Mouse (Mus musculus) erythroblast, embryonic 14.5 days (primary cell): ENCODE results near the gene Gpr39. TPM values are rescaled to one million over a fixed set of nuclear protein-coding genes. Genes with fewer than 3 reads are reported as not detected.

ENCODE experiments used
- H3K27me3 ChIP-seq: 2 replicates; pipeline ENCODE4 v1.6.1; 2012; ENCODE audit warnings: inconsistent platforms; ENCODE audit not compliant: control insufficient read depth
- H3K36me3 ChIP-seq: 2 replicates; pipeline ENCODE4 v1.6.1; 2012; ENCODE audit warnings: mild to moderate bottlenecking, inconsistent platforms; ENCODE audit not compliant: control insufficient read depth
- H3K4me1 ChIP-seq: 2 replicates; pipeline ENCODE4 v1.6.1; 2012; ENCODE audit warnings: inconsistent platforms; ENCODE audit not compliant: control insufficient read depth
- H3K4me3 ChIP-seq: replicated peaks from 2 replicates; pipeline ENCODE3; 2012; ENCODE audit warnings: moderate library complexity, mild to moderate bottlenecking, inconsistent platforms
- H3K9me3 ChIP-seq: 2 replicates; pipeline ENCODE4 v1.6.1; 2012; ENCODE audit warnings: low read length, inconsistent platforms, mixed read lengths; ENCODE audit not compliant: control insufficient read depth
- GATA1 ChIP-seq: IDR thresholded peaks from 2 replicates; pipeline ENCODE4 v1.6.1; 2012; ENCODE audit warnings: low read length, inconsistent platforms, mixed read lengths
- TAL1 ChIP-seq: IDR thresholded peaks from 3 replicates; pipeline ENCODE4 v1.6.1; 2012; ENCODE audit warnings: low read length, inconsistent platforms, mixed read lengths
- polyA plus RNA-seq: library from polyadenylated mRNA; stranded (reverse); fragments of >175 nt; gene quantifications from 2 replicates; pipeline ENCODE4 v1.2.3, GENCODE M21; 2012

Gpr39 gene
- polyA plus RNA-seq, 1 experiment, result not detected

DNA sequence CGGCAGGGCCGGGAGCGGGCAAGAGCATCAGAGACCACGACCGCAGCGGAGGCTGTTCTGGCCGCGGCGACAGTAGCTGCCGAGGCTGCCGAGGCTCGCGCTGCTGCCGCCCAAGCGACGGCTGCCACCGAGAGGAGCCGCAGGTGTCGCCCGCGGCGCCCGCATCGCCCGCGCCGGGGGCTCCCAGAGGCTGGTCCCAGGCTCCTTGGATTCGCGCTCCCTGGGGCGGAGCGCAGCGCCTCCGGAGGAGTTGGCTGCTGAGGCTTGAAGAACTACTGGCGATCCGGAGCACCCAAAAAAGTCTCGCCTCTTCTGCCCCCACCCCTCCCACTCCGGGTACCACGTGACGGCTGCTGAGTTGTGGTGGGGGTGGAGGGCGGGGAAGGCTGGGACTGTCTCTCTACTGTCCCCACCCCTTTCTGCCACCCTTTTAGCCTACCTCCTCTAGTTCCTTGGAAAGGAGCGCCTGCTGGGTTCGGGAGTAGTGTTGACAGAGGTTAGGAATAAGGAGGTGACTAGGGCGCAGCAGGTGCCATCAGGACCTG lies 235.2 kb downstream of the Gpr39 start:
- no peak overlapping the region for H3K4me3 ChIP-seq
- no peaks in the 10 kb centered on the region for H3K4me1 ChIP-seq
- TF ChIP-seq TAL1 (no peak), GATA1 (no peak)
- H3K9me3 ChIP-seq, result no peaks in the 10 kb centered on the region
- H3K27me3 ChIP-seq, result peaks cover 33% of the 10 kb centered on the region
- no peaks in the 10 kb centered on the region for H3K36me3 ChIP-seq

DNA sequence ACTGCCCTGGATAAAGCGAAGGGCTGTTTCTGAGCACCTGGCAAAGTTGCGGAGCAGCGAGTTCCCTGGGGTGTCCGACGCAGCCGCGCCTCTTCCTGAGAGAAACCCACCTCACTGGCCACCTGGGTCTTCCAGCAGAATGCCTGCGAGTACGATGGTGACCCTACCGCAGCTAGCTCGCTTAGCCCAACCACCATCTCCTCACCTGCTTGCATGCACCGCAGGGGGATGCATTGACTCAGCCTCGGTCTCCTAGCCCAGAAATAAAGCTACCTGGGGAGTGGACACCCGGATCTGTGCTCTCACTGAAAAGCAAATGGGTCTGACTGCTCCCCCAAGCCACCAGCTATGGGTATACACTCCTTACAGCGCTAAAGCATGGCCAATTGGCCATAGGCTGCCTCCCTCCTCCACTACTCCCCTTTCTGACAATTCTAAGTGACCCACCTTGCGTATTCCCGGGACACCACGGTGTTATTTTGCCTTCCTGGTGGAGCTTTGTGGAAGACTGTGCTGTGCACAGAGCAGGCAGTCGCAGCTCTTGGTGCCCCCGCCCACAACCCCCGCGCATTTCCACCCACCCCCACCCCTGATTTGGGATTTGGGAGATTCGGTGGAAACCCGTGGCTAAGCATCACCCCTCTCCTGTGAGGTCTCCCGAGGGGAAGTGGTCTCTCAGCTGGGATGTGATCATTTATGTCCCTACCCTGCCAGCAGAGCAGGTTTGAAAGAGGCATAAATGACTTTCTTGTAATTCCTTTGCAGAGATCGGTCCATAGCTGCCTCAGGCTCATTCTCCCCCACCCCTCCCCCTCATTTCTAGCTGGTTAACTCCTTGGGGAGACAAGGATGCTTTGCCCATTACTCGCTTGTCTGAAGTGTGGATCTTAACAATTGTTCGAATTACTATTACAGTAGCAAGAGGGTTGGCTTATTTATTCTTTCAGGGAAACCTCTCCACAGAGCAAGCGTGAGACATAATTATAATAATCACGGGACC lies 236.1 kb downstream of the Gpr39 start, which contains the start of gene Lypd1:
Gene Lypd1, minus strand, starts transcription at position 501 of the 1,000 bp plus-strand sequence.
- no peaks in the 10 kb centered on the region for H3K36me3 ChIP-seq
- H3K4me3 ChIP-seq, result no peak within 1 kb of the TSS
- H3K9me3 ChIP-seq, result no peaks in the 10 kb centered on the region
- H3K27me3 ChIP-seq, result peaks cover 33% of the 10 kb centered on the region
- no peak for TF ChIP-seq GATA1
- TF ChIP-seq TAL1, result no peak
- no peaks in the 10 kb centered on the region for H3K4me1 ChIP-seq

DNA sequence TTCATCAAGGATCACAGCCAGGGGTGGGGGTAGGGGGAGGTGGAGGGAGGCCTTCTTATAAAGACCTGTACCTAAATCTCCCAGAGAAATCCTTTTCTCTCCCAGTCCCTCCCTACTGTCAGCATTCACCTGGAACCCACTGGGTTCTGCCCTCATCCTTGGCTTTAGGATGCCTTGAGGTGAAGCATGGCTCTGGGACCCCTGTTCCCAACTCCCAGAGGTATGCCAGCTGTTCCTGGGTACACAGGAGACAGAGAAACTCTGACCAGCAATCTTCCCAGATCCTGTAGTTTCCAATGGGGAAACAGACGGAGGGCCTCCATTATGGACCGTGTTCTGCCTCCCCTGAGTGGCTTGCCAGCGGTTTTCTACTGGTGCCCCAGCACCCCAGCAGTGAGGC lies 243.9 kb downstream of the Gpr39 start:
- Histone ChIP-seq H3K27me3 (no peaks in the 10 kb centered on the region), H3K9me3 (no peaks in the 10 kb centered on the region), H3K36me3 (no peaks in the 10 kb centered on the region), H3K4me1 (no peaks in the 10 kb centered on the region), H3K4me3 (no peak overlapping the region)
- TF ChIP-seq GATA1, result no peak
- TF ChIP-seq TAL1, result no peak

GRCm38 (mm10) chr1:125923062-125923461 lies 246.3 kb downstream of the Gpr39 start:
- H3K36me3 ChIP-seq, result no peaks in the 10 kb centered on the region
- no peaks in the 10 kb centered on the region for H3K4me1 ChIP-seq
- H3K9me3 ChIP-seq, result no peaks in the 10 kb centered on the region
- TF ChIP-seq TAL1 (no peak), GATA1 (no peak)
- no peaks in the 10 kb centered on the region for H3K27me3 ChIP-seq
- no peak overlapping the region for H3K4me3 ChIP-seq

Other genes with a start within 250 kb of the Gpr39 start
- gene Actr3, start 241.3 kb upstream of the Gpr39 start, polyA plus RNA-seq, result 3.4 and 3.5 TPM in 2 replicates
- not detected in 2 replicates for gene Slc35f5, start 116.4 kb upstream of the Gpr39 start, polyA plus RNA-seq
- gene Lypd1, start 236.1 kb downstream of the Gpr39 start, polyA plus RNA-seq, result not detected in 2 replicates